In genomic region chr2:119463945-119464344, GRCm38 (mm10) we compare ENCODE assay signal across 29 mouse cellular contexts. TPM values are rescaled to one million over a fixed set of nuclear protein-coding genes. Genes with fewer than 3 reads are reported as not detected.
A peak's percentile ranks its signal among the peaks of the same experiment; 100 is the strongest.
DNase-seq lines count a peak whose midpoint lies in the region; ATAC-seq and TF ChIP-seq lines count a peak whose summit lies in the region.
"Had no signal": no experiment of that assay in that cellular context is flagged by ENCODE, and none has a peak within 500 bp of the region (broad histone marks: within the 10 kb centered on the region; RNA-seq: fewer than 3 reads in every experiment).

No protein-coding gene starts in this region.

- H3K27ac ChIP-seq in kidney, adult 2 months (ENCODE audit: insufficient read depth, low read depth, low read length) = peak overlapping the region; percentile 56; the same call in 1 of the 2 replicates
- 0 out of 2 replicates have a peak overlapping the region, but pooled peaks have one; percentile 25 for H3K27ac ChIP-seq in kidney, postnatal 0 days
- H3K27ac ChIP-seq: embryonic facial prominence, embryonic 10.5 days; embryonic facial prominence, embryonic 13.5 days; forebrain, embryonic 12.5 days; forebrain, embryonic 15.5 days; heart, embryonic 15.5 days; hindbrain, embryonic 15.5 days; intestine, embryonic 15.5 days had no signal

- no peak for TF ChIP-seq CTCF in kidney, adult 2 months (conservative IDR thresholded peaks at IDR 0.05; ENCODE audit: insufficient read depth, insufficient read length, low read depth, low read length)
- TF ChIP-seq CTCF in kidney, postnatal 0 days (IDR thresholded peaks at IDR 0.05; ENCODE audit: low read depth) = no peak

- no peak for ATAC-seq in kidney, postnatal 0 days (replicated peaks; ENCODE audit: low FRiP score, low read depth)
- ATAC-seq: forebrain, embryonic 15.5 days; intestine, embryonic 15.5 days; Patski had no signal

- peak; percentile 55 for DNase-seq in kidney, adult 2 months
- no peak for DNase-seq in kidney, postnatal 10 days
- DNase-seq in kidney, postnatal 0 days (ENCODE audit: low spot score) = no peak
- no peak for DNase-seq in kidney, postnatal 4 days
- DNase-seq in ES-CJ7 (ENCODE audit: low read depth, low spot score) (peak; percentile 98), WW6 (ENCODE audit: low read depth, low spot score) (peak; percentile 55)
- DNase-seq in cerebellum, postnatal 14 days = no peak
- DNase-seq in spleen, postnatal 14 days (ENCODE audit: low spot score in 2 of 2) = no peak
- DNase-seq: adrenal gland, postnatal 10 days; cerebellum, adult 11 months; cerebellum, adult 2 months; cerebellum, adult 9-11 months; cerebellum, postnatal 36 days; embryo, embryonic 11 days; gastrocnemius, postnatal 25 days; heart, adult 18-20 months; heart, postnatal 10 days; heart, postnatal 36 days had no signal

- H3K4me1 ChIP-seq in kidney, adult 2 months (ENCODE audit: control insufficient read depth, insufficient read depth, low read length) = peaks cover 6% of the 10 kb centered on the region; the same call in 1 of the 2 replicates
- H3K4me1 ChIP-seq in kidney, postnatal 0 days (replicated peaks; ENCODE audit: insufficient read depth, low read length) = no peaks in the 10 kb centered on the region
- H3K4me1 ChIP-seq: embryonic facial prominence, embryonic 10.5 days; embryonic facial prominence, embryonic 13.5 days; forebrain, embryonic 12.5 days; forebrain, embryonic 15.5 days; heart, embryonic 15.5 days; hindbrain, embryonic 15.5 days; intestine, embryonic 15.5 days had no signal

- no peak overlapping the region for H3K4me2 ChIP-seq in kidney, postnatal 0 days (ENCODE audit: low read length)
- H3K4me2 ChIP-seq: embryonic facial prominence, embryonic 13.5 days; forebrain, embryonic 12.5 days; forebrain, embryonic 15.5 days; heart, embryonic 12.5 days; heart, embryonic 15.5 days; hindbrain, embryonic 15.5 days; intestine, embryonic 15.5 days had no signal

- WGBS in kidney, adult 2 months = 43% methylated on average over 4 of the region's 4 CpGs
- 64% methylated on average over 4 of the region's 4 CpGs for WGBS in kidney, postnatal 0 days

- no peak overlapping the region for H3K9ac ChIP-seq in kidney, postnatal 0 days (ENCODE audit: low read depth, low read length)
- H3K9ac ChIP-seq: embryonic facial prominence, embryonic 13.5 days; forebrain, embryonic 12.5 days; forebrain, embryonic 15.5 days; heart, embryonic 12.5 days; heart, embryonic 15.5 days; hindbrain, embryonic 15.5 days; intestine, embryonic 15.5 days had no signal

- H3K27me3 ChIP-seq in kidney, adult 2 months (replicated peaks; ENCODE audit: control insufficient read depth, insufficient read depth, low read length) = no peaks in the 10 kb centered on the region
- H3K27me3 ChIP-seq in kidney, postnatal 0 days (ENCODE audit: insufficient read depth, low read length) = no peaks in the 10 kb centered on the region
- H3K27me3 ChIP-seq: embryonic facial prominence, embryonic 13.5 days; forebrain, embryonic 12.5 days; forebrain, embryonic 15.5 days; heart, embryonic 12.5 days; heart, embryonic 15.5 days; hindbrain, embryonic 15.5 days; intestine, embryonic 15.5 days; Patski had no signal

- TF ChIP-seq POLR2A in kidney, adult 2 months (IDR thresholded peaks at IDR 0.05; ENCODE audit: low read depth, low read length) = no peak

- no peak overlapping the region for H3K4me3 ChIP-seq in kidney, adult 2 months (ENCODE audit: insufficient read depth, low read depth, low read length)
- no peak overlapping the region for H3K4me3 ChIP-seq in kidney, postnatal 0 days (replicated peaks; ENCODE audit: low read depth, low read length)
- H3K4me3 ChIP-seq: embryonic facial prominence, embryonic 10.5 days; embryonic facial prominence, embryonic 13.5 days; erythroblast, embryonic 14.5 days; forebrain, embryonic 12.5 days; forebrain, embryonic 15.5 days; heart, embryonic 12.5 days; heart, embryonic 15.5 days; hindbrain, embryonic 15.5 days; intestine, embryonic 15.5 days had no signal

- no peaks in the 10 kb centered on the region for H3K36me3 ChIP-seq in kidney, adult 2 months (ENCODE audit: control insufficient read depth, insufficient read depth, low read length)
- H3K36me3 ChIP-seq in kidney, postnatal 0 days (ENCODE audit: insufficient read depth, low read length) = no peaks in the 10 kb centered on the region
- H3K36me3 ChIP-seq: heart, embryonic 15.5 days had no signal

- H3K9me3 ChIP-seq in kidney, postnatal 0 days (replicated peaks; ENCODE audit: low read length) = no peaks in the 10 kb centered on the region
- H3K9me3 ChIP-seq: embryonic facial prominence, embryonic 10.5 days; embryonic facial prominence, embryonic 13.5 days; forebrain, embryonic 12.5 days; forebrain, embryonic 15.5 days; G1E; heart, embryonic 12.5 days; heart, embryonic 15.5 days; hindbrain, embryonic 15.5 days; intestine, embryonic 15.5 days had no signal

RNA-seq across cellular contexts. Expression of gene Ino80, which starts 13.5 kb away (rescaled TPM):
- polyA plus RNA-seq in kidney, adult 2 months (2012; rRNA removed) = 6.5 and 6.7 TPM in 2 replicates
- 3.5 TPM in 2 replicates for polyA plus RNA-seq in kidney, postnatal 0 days (2015; fragmentation: Nextera tagmentation; extraction: Ambion mirVana)

Comparison
In these comparisons a context has a peak if more than half of its experiments do, and no peak if none do; other contexts are left out.
1. DNase-seq: peak in kidney, adult 2 months (single experiment), ES-CJ7 (single experiment) and WW6 (single experiment); none in kidney, postnatal 10 days (single experiment), kidney, postnatal 0 days (single experiment), kidney, postnatal 4 days (0 of 2), cerebellum, postnatal 14 days (0 of 2) and spleen, postnatal 14 days (0 of 2).